Mouse (Mus musculus) ES-Bruce4 (cell line): ENCODE measurements around the gene Hist1h2ak.

ENCODE experiments used
- CTCF ChIP-seq: IDR thresholded peaks from one replicate; pipeline ENCODE4 v1.8.1; 2011; ENCODE audit warnings: low read depth, low read length
- EP300 ChIP-seq: IDR thresholded peaks from 2 replicates; pipeline ENCODE4 v1.6.1; 2011; ENCODE audit warnings: low read depth, low read length; ENCODE audit not compliant: insufficient read depth

DNA sequence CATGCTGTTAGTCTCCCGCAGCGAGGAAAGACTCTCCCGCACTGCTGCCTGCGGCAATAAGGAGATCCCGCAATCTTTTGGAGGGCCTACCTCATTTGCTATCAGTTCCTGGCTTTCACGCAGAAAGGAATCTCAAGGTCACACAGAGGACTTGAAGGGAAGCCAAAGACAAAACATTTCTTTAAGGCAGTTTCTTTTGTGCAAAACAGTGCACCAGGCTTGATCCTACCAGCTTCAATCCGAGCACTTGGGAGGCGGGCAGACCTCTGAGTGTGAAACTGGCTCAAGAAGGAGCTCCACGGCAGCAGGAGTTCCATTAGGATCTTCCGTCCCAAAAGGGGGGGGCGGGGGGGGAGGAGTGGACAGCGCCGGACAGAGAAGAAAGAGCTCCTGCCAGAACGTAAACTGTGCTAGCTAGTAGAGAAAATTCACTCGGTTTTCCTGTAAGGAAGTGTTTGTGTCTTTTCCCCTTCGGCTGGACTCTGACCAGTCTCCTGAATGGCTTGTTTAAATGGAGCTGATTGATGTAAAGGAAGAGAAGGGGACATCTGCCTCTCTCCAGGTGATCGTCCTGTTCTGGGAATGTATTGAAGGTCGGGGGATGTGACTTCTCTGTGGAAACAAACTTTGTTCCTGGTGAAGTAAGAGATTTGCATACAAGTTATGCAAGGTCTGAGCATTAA is 37.1 kb upstream of the Hist1h2ak start:
- TF ChIP-seq EP300 (no peak), CTCF (no peak)
